Mouse (Mus musculus) megakaryocyte-erythroid progenitor cell, adult 5 weeks (primary cell): ENCODE measurements around the gene Ufsp1. TPM values are rescaled to one million over a fixed set of nuclear protein-coding genes. Genes with fewer than 3 reads are reported as not detected.

ENCODE experiments used
- polyA plus RNA-seq: library from polyadenylated mRNA; stranded (reverse); fragments of >175 nt; gene quantifications from 2 replicates; pipeline ENCODE4 v1.2.3, GENCODE M21; 2012

Ufsp1 gene
- 33.9 and 57.2 TPM in 2 replicates for polyA plus RNA-seq

GRCm38 (mm10) chr5:137293839-137294743, at the start of gene Ufsp1:
Gene Ufsp1, plus strand, starts transcription at chr5:137294629.

GRCm38 (mm10) chr5:137287032-137287952, 7.1 kb upstream of the Ufsp1 start, which contains the start of gene Ache:
Gene Ache, plus strand, starts transcription at chr5:137287519.

GRCm38 (mm10) chr5:137307071-137307912, 12.9 kb downstream of the Ufsp1 start, which contains the start of gene Srrt:
Gene Srrt, minus strand, starts transcription at chr5:137307674.

GRCm38 (mm10) chr5:137314193-137315083, 20.0 kb downstream of the Ufsp1 start, which contains the start of gene Trip6:
Gene Trip6, minus strand, starts transcription at chr5:137314404.

GRCm38 (mm10) chr5:137333512-137334174, 39.2 kb downstream of the Ufsp1 start, which contains the start of gene Slc12a9:
Gene Slc12a9, minus strand, starts transcription at chr5:137333597.

Other genes with a start within 250 kb of the Ufsp1 start
- 100 and 113 TPM in 2 replicates for gene Ap1s1, start 248.5 kb upstream of the Ufsp1 start, polyA plus RNA-seq
- gene Serpine1, start 222.4 kb upstream of the Ufsp1 start, polyA plus RNA-seq, result 0.35 and 0.64 TPM in 2 replicates
- 13.5 and 14.7 TPM in 2 replicates for gene Trim56, start 178.4 kb upstream of the Ufsp1 start, polyA plus RNA-seq
- not detected in 2 replicates for gene Muc3, start 145.3 kb upstream of the Ufsp1 start, polyA plus RNA-seq
- gene Muc3a, start 82.2 kb upstream of the Ufsp1 start, polyA plus RNA-seq, result 0.18 and 0.41 TPM in 2 replicates
- 46.0 and 66.5 TPM in 2 replicates for gene Ache, start 7.1 kb upstream of the Ufsp1 start, polyA plus RNA-seq
- 423 and 553 TPM in 2 replicates for gene Srrt, start 13.0 kb downstream of the Ufsp1 start, polyA plus RNA-seq
- 70.9 and 87.7 TPM in 2 replicates for gene Trip6, start 19.8 kb downstream of the Ufsp1 start, polyA plus RNA-seq
- 13.8 and 13.9 TPM in 2 replicates for gene Slc12a9, start 39.0 kb downstream of the Ufsp1 start, polyA plus RNA-seq
- 0.11 and 0.28 TPM in 2 replicates for gene Ephb4, start 55.5 kb downstream of the Ufsp1 start, polyA plus RNA-seq
- 0.42 and 0.71 TPM in 2 replicates for gene Zan, start 182.4 kb downstream of the Ufsp1 start, polyA plus RNA-seq
- gene Pop7, start 207.9 kb downstream of the Ufsp1 start, polyA plus RNA-seq, result 69.8 and 82.0 TPM in 2 replicates
- 59.1 and 84.0 TPM in 2 replicates for gene Gigyf1, start 223.9 kb downstream of the Ufsp1 start, polyA plus RNA-seq
- gene Epo, start 238.6 kb downstream of the Ufsp1 start, polyA plus RNA-seq, result not detected in 2 replicates
- gene Gnb2, start 238.9 kb downstream of the Ufsp1 start, polyA plus RNA-seq, result 450 and 452 TPM in 2 replicates